Mouse (Mus musculus) kidney, adult 9 months (tissue): ENCODE data around the gene Plod3.

Source experiments
- DNase-seq: peaks from one replicate; pipeline ENCODE4 v3.0.0; 2022

Plod3 gene

DNA sequence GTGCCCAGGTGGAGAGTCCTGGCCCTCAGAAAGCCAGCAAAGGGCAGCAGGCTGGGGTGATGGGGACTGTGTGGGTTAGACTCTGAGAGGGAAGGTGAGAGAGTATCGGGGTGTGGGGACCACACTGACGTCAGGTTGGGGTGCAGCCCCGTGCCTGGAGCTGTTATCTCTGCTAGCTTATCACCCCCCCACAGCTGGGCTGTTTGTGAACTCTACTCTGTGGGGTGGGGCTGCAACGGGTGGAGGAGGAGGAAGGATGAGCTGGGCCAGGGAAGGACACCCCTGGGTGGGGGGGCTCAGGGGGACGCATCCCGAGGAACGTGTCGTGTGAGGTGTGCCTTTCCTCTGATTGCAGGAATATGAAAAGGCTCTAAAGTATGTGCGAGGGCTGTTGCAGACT is 21.6 kb upstream of the Plod3 start:
- no peak for DNase-seq

DNA sequence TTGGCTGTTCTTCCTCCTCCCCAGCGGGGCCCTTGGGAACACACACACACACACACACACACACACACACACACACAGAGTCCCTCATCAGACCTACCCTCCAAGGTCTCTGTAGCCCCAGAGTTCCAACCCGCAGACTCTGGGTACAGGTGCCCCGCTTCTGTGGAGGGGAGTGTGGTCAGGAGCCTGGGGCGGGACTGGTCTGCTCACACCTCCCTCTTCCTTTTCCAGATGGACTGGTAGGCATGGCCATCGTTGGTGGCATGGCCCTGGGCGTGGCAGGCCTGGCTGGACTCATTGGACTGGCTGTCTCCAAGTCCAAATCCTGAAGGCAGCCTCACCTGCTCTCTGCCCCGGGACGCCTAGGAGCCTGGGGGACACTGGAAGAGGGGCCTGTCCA is 21.1 kb upstream of the Plod3 start:
- DNase-seq: peak; percentile 69

DNA sequence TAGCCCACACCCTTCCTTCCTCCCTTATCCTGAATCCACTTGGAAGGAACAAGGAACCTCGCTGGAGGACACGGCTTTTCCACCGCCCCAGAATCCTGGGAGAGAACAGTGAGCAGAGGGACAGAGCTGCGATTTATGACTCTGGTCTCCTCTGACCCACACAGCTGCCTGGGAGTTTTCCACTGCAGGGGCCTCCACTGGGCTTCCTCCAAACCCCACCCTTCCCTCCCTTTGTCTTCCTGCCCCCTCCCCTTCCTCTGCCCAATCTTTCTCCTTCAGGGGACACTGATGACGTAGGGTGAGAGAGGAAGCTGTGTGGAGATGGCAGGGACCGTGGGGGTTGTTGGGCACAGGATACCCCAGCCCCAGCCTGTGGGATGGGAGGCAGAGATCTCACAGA is 20.5 kb upstream of the Plod3 start, which contains the start of gene Cldn15:
Gene Cldn15 (plus strand): TSS at position 286 of the 400 bp plus-strand sequence.
- peak; percentile 78 for DNase-seq

DNA sequence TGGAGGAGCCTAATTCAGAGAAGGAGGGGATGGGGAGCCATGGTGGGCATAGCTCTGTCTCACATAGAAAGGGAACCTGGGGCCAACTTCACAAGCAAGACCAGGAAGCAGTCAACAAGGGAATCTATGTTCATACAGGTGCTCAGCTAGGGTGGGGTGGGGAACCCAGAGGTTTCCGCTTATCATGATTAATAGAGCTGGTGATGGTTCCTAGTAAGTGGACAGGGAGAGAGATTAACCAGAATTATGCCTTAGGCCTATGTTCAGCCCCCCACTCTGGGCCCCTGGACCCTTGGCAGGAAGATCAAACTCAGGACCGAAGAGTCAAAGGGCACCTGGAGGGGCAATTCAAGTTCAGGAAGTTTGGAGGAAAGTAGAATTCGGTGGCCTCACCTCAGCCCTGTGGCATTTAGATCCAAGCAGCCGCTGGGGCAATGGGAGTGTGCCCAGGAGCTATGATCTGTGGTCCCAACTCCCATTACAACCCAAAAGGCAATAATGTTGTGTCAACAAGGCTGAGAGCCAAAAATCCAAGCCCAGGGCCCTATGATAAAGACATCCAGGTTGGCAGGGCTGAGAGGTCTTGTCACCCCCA is 19.9 kb upstream of the Plod3 start:
- peak; percentile 49 for DNase-seq

DNA sequence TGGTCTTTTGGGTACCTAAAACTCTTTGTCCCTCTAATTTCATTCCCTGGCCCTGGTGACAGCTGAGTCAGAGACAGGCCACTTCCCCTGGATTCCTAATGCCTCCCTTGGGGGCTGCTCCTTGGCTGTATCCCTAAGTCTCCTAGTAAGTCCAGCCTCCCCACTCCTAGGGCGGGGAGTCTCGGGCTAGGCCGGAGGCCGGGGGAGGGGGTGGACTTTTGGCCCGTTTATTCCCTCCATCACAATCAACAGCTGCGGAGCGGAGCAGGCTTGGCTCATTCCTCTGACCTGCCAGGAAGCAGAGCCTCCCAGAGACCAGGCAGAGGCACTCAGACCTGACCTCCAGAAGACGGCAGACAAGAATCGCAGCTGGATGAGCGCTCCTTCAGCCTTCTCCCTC is 19.2 kb upstream of the Plod3 start:
- peak; percentile 91 for DNase-seq

DNA sequence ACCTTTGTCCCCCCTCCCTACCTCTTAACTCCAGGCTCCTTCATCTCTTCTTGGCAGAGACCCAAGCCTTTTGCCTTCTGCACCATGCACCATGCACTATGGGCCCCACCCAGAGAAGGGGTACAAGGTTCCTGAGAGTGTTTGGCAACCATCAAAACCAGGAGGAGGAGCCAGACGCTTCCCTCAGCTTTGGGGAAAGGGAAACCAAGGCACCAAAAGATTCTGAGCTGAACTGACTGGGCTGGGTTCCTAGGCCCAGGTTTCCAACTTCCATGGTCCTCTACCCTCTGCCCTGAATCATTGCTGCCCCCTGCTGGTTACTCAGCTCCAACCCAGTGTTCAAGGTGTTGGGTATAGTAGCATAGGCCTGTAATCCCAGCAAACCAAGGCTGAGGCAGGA is 16.1 kb upstream of the Plod3 start:
- peak; percentile 87 for DNase-seq

DNA sequence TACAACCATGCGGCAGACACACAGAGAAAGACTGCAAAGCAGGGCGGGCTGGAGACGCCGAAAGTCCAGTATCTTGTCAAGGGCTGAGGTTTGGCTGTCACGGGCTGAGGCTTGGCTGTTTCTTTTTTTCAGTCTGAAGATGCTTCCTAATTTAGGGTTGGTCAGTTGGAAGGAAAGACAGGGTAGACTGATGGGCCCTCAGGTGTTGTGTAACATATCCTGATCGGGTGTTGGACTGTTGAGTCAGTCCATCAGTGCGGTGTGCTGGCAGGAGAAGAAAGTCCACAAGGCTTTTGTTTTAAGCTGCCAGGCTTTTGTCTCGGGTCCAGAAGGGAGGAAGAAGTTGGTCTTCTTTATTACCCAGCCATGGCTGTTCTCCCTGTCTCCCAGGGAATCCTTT is 13.1 kb upstream of the Plod3 start:
- DNase-seq: no peak

DNA sequence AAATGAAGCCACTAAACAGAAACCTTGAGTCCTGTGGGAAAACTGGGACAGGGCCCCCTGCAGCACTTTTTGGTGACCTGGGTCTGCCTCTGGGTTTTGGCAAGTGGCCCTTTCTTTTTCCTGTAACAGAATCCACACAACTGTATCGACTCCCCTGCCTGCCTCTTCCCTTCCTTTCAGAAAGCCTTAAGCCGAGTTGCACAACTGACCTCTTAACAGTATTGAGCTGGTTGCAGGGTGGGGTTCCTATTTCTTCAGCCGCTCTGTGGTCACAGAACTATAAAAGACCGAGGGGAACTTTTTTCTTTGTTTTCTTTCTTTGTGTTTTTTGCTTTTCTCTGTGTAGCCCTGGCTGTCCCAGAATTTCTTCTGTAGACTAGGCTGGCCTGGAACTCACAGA is 9.1 kb upstream of the Plod3 start:
- DNase-seq: no peak

DNA sequence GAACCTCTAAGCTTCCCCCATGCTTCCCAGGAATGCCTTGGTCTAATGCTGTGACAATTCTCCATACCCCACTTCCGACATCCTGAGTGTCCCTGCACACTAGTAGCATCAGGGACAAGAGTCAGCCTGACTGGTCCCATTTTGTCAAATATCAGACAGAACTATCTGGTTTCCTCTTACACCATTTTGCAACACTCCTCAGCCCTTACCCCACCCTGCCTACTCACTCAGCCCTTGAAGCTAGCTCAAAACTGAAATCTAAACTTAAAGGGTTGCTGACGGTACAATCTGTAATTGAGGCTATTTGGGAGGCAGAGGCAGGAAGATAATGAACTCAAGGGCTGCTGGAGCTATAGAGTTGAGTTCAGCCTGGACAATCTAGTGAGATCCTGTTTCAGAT is 7.1 kb upstream of the Plod3 start:
- no peak for DNase-seq

DNA sequence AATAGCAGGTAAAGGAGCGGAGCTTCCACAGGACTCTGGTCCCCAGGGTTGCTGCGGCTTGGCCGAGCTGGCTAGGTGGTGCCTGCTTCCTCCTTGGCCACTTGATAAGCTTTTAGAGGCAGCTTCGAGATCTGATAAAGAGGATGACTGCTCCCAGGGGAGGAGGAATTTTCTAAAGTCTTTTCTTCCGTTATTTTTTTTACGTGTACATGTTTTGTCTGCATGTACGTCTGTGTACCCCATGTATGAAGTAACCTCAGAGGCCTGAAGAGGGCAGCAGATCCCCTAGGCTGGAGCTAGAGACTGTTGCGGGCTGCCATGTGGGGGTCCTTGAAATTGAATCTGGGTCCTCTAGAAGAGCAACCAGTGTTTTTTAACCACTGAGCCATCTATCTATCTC is 5.8 kb upstream of the Plod3 start:
- no peak for DNase-seq

DNA sequence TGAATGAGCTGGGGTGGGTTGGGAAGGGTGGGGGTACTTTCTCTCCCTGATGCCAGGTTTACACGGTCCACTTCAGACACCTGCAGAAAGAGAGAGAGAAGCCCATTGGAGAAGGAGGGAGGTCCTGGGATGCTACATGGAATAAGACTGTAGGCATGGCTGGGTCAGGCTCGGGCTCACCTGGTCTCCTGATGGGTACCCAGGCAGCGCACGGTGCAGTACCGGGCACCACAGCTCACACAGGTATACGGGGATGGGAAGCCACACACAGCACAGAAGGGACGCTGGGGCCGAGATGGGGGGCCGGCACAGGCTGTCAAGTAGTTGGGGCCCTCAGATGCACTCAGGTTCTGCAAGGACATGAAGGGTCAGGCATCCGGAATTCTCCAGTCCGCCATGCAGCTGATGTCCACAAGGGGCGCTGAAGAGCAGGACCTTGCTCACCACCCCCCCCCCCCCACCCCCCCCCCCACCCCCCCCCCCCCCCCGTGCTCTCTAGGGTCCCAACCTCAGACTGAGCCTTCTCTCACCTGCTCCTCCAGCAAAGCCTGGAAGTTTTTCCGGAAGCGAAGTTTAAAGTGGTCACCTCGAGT is 4.4 kb upstream of the Plod3 start:
- peak; percentile 45 for DNase-seq

DNA sequence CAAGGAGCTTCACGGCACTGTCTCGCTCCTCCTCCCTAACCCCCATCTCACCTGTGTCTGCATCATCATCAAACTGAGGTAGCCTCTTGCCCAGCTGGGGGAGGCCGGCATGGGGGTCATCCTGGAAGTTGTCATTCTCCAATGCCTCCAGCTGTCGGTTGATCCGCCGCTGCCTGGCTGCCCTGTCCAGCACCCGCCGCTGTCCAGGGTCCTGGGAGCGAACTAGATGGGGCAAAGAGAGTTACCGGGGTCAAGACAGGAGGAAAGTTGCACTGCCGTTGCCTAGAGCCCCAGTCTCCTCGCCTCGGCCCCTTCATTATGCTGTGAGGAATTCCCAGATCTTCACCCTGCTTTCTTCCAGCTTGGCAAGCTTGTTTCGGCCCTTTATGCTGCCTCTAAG is 2.0 kb upstream of the Plod3 start:
- no peak for DNase-seq

DNA sequence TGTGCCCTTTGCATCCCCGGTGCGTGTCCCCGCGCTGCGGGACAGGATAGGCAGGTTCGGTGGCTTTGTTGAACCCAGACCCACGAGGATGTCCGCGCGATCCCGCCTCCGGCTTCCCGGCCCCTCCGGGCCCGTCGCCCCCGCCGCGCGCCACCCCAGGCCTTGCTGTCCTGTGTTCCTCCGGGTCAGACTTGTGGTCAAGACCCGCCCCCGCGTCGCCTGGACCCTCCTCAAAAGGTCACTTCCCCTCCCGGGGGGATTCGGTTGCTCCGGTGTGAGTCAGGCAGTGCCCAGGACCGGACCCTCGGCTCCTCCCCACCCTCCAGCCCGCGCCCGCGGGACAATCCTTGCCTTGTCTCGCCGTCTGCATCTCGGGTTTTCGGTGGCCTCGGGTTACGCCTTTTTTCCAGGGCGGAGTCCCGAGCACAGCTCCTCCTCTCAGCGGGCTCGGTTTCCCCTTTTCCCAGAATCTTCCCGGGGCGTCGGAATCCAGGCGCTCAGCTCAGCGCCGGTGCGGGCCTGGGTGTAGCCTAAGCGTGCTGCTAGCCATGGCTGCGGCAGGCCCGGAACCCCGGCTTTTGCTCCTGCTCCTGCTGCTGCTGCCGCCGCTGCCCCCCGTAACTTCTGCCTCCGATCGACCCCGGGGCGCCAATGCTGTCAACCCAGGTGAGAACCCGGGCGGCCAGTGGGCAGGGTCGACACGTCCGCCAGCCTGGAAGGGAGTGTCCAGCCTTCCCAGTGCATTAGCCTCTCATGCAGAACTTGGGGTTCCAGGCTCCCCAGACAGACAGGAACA is 517 bp downstream of the Plod3 start:
- peak; percentile 82 for DNase-seq

DNA sequence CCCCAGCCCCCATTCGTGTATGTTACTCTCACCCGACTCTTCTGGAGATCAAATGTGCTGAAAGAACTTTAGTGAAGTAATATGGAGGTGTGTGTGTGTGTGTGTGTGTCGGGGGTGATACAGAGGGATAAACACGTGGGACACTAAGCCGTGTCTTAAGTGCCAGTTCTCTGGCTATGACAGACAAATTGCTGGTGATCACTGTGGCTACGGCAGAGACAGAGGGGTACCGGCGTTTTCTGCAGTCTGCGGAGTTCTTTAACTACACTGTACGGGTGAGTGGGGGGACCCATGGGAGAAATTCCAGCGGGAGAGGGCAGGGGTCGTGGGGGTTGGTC is 1.1 kb downstream of the Plod3 start, which contains the start of gene Znhit1:
Gene Znhit1 (minus strand): TSS at position 88 of the 338 bp plus-strand sequence.
- DNase-seq: no peak

DNA sequence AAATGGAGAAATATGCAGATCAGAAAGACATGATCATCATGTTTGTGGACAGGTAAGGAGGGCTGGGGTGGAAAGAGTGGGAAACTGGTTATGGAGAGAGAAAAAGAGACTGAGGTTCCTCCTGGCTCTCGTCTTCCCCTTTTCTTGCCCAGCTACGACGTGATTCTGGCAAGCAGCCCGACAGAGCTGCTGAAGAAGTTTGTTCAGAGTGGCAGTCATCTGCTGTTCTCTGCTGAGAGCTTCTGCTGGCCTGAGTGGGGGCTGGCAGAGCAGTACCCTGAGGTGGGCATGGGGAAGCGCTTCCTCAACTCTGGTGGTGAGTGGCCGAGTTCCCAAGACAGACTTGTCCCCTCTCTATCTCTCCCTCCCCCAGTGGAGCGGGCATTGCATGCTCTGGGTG is 1.6 kb downstream of the Plod3 start:
- DNase-seq: no peak

DNA sequence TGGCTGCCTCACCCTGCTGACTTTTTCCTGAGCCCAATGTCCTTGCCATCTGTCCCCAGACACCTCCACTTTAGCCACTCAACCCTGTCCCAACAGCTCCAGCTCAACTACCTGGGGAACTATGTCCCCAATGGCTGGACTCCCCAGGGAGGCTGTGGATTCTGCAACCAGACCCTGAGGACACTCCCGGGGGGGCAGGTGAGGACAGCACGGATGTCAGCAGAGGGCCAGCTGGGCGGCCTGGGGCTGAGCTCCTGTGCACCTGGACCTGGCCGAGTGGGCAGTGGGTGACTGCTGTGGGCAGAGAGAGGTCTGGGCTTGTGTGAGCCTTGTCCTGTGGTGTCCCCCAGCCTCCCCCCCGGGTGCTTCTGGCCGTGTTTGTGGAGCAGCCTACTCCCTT is 3.0 kb downstream of the Plod3 start:
- DNase-seq: no peak

DNA sequence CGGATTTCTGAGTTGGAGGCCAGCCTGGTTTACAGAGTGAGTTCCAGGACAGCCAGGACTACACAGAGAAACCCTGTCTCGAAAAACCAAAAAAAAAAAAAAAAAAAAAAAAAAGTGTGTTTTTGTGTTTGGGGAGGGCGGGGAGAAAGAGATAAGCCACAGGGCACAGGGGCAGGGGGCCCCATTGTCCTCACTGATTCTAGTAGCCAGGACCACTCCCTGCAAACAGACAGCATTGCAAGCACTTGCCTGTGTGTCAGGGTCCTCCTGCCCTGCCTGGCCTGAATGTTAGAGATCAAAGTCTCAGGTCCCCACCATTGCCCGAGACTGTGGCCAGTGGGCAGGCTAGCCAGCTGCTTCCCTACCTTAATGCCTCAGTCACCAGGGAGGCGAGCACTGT is 12.6 kb downstream of the Plod3 start:
- no peak for DNase-seq

DNA sequence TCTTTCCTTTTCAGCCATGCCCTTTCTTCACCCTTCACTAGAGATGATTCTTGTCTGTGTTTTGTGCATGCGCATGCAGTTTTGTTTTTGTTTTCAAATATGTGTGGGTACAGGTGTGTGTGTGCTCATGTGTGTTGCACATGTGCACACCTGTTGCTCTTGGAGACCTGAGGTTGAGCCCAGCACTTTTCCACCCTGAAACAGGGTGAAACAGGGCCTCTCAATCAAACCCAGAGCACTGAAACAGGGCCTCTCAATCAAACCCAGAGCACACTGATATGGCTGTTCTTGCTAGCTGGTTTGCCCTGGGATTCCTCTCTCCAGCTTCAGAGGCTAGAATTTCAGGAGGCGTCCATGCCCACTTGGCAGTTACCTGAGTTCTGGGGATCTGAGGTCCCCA is 13.8 kb downstream of the Plod3 start:
- no peak for DNase-seq

DNA sequence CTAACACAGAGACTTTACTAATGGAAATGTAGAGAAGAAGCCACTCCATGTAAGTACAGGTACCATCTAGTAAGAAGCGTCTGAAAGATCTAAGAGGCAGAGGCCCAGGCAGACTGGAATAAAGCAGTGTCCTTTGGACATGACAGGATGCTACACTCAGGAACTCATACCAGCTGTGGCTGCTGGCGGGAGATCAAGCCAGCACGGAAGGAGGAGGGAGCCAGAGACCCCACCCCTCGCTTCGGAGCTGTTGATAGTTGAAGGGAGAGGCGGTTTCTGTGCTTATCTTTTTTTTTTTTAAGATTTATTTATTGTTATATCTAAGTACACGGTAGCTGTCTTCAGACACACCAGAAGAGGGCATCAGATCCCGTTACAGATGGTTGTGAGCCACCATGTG is 20.5 kb downstream of the Plod3 start:
- no peak for DNase-seq

DNA sequence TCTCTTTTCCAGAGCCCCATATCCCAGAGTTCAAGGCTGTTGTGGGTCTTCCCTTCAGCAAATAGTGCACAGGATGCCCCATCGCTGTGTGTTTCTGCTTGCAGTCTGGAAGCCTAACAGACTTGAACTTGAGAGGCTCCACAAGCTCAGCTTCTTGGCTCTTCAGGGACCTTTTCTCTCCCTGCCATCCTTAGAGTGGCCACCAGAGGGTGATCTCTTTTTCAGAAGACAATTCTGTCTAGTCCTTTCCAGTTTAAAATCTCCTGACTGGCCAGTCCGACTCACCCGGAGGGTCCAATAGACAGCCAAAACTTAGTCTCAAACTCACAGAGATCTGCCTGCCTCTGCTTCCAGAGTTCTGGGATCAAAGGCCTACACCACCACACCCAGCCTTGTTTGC is 23.2 kb downstream of the Plod3 start:
- peak; percentile 67 for DNase-seq

DNA sequence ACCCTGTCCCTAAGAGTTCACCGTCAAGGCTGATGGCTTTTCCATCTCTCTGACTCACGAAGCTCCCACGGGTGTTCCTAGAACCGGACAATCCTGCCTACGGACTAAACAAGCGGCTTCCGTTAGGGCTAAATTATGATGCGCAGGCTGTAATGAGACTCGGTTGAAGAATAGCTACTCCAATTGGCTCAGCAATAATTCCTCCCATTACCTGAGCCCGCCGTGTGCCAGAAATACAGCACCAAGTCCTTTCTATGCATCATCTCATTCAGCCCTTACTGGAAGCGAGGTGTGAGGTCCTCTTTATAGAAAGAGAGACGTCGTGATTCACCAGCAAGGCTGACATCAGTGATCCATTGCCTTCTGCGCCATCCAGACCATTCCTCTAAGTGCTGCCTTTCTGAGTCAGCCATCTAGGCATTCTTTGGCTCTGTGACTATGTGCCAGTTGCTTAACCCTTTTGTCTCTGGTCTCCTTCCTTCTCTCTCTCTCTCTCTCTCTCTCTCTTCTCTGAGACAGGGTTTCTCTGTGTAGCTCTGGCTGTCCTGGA is 25.7 kb downstream of the Plod3 start:
- no peak for DNase-seq

DNA sequence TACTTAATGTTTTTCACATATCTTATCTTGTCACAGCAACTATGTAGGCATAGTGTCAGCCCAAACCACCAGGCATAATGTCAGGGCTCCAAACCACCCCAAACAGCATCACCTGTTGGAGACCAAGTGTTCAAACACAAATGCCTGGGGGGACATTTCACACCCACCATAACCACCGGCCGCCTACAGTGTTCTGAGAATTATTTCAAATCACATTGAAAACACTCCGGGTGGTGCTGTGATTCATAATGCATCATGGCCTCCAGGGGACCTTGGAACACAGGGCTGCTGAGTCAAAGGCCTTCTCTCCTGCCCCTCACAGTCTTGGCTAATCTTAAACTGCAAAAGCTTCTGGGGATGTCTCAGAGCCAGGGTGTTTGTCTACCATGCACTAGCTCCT is 29.1 kb downstream of the Plod3 start:
- DNase-seq: no peak

DNA sequence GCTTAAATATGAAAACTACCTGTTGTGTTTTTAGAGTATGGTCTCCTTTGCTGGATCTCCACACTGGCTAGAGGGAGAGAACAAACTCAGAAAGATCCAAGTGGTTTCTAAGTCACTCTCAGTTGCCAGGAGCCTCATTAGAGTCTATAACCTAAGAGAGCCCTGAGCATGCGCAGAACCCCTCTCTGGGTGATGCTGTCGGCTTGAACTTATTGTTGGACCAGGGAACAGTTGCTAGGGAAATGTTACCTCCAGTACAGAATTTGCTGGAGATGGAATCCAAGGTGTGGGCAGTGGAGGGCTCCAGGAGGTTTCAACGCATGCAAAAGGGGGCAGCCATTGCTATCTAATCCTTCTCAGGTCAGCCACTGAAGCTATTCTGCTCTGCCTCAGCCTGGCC is 37.5 kb downstream of the Plod3 start:
- DNase-seq: no peak

DNA sequence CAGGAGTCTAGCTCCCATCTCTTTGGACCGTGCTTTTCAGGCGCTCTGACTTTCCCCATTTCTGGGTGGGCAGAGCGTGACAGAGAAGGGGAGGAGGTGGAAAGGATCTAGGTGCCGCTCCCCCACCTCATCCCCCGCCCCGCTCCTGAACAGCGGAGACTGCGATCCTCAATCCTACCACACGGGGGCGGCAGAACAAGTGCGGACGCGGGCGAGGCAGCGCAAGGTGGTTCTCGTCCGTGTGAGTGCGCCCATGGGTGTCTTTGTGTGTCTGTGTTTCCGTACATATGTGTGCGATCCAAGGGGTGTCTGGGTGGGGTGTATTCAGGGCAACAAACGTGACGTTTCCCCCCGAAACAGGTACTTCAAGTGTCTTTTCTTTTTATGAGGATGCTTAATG is 38.3 kb downstream of the Plod3 start:
- peak; percentile 70 for DNase-seq
